In the genomic region with DNA sequence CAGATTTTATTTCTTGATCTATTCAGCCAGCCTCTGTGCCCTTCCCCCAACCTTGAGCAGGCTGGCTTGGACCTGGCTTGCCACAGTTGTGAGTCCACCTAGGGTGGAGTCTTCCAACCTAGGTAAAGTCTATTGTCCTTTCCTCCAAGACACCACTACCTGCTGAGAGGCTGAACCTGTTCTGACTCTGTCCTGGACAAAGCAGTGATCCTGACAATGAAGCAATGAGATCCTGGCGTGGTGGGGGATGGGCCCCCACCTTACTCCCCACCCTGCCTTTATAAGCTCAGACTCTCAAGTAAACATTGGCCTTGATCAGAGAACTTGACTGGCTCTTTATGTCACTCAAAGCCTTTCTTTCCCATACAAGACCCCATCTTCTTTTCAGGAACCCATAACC, we compare ENCODE assay signal across 20 mouse cellular contexts. TPM values are rescaled to one million over a fixed set of nuclear protein-coding genes. Genes with fewer than 3 reads are reported as not detected.
A peak's percentile ranks its signal among the peaks of the same experiment; 100 is the strongest.
DNase-seq lines count a peak whose midpoint lies in the region; TF ChIP-seq lines count a peak whose summit lies in the region.
"Had no signal": no experiment of that assay in that cellular context is flagged by ENCODE, and none has a peak within 500 bp of the region (broad histone marks: within the 10 kb centered on the region; RNA-seq: fewer than 3 reads in every experiment).

No protein-coding gene starts in this region.

- H3K4me1 ChIP-seq in E14TG2a.4 (replicated peaks; ENCODE audit: low read depth, low read length) = peaks cover 82% of the 10 kb centered on the region
- peaks cover 8% of the 10 kb centered on the region for H3K4me1 ChIP-seq in ES-Bruce4 (ENCODE audit: control insufficient read depth, insufficient read depth, low read length)
- peaks cover 3 to 23% of the 10 kb centered on the region in 2 experiments; a peak in 3 of 4 replicates for H3K4me1 ChIP-seq in ES-E14 (ENCODE audit: control insufficient read depth in 2 of 2, insufficient read depth in 2 of 2, low read length in 2 of 2, poor library complexity in 1 of 2)
- no peaks in the 10 kb centered on the region for H3K4me1 ChIP-seq in limb, embryonic 10.5 days
- H3K4me1 ChIP-seq: embryonic facial prominence, embryonic 10.5 days; embryonic facial prominence, embryonic 12.5 days; forebrain, embryonic 13.5 days had no signal

- peak overlapping the region; percentile 86 for H3K27ac ChIP-seq in ES-Bruce4 (ENCODE audit: insufficient read depth, low read length)
- peak overlapping the region; percentile 91; the same call in 1 of the 2 replicates for H3K27ac ChIP-seq in ES-E14 (ENCODE audit: insufficient read depth, low read depth, low read length, poor library complexity, severe bottlenecking)
- no peak overlapping the region for H3K27ac ChIP-seq in limb, embryonic 10.5 days
- H3K27ac ChIP-seq: embryonic facial prominence, embryonic 10.5 days; embryonic facial prominence, embryonic 12.5 days; forebrain, embryonic 13.5 days had no signal

- WGBS in limb, embryonic 10.5 days = 64% methylated on average over 1 of the region's 1 CpGs

- TF ChIP-seq POLR2A in ES-Bruce4 (IDR thresholded peaks at IDR 0.05; ENCODE audit: insufficient read depth, low read length) = no peak

- H3K9ac ChIP-seq in ES-Bruce4 (ENCODE audit: low read depth, poor library complexity, severe bottlenecking) = no peak overlapping the region
- no peak overlapping the region for H3K9ac ChIP-seq in ES-E14 (ENCODE audit: insufficient read depth, low read depth, low read length, poor library complexity, severe bottlenecking)
- H3K9ac ChIP-seq: embryonic facial prominence, embryonic 12.5 days; forebrain, embryonic 13.5 days had no signal

- peaks cover 7% of the 10 kb centered on the region; the same call in 1 of the 2 replicates for H3K9me3 ChIP-seq in E14TG2a.4 (ENCODE audit: low read length)
- H3K9me3 ChIP-seq in ES-Bruce4 (replicated peaks; ENCODE audit: control insufficient read depth, insufficient read depth, low read length, poor library complexity, severe bottlenecking) = no peaks in the 10 kb centered on the region
- no peaks in the 10 kb centered on the region for H3K9me3 ChIP-seq in ES-E14 (ENCODE audit: control insufficient read depth, insufficient read depth, low read depth, low read length)
- H3K9me3 ChIP-seq in limb, embryonic 10.5 days (replicated peaks) = no peaks in the 10 kb centered on the region
- H3K9me3 ChIP-seq: embryonic facial prominence, embryonic 12.5 days; forebrain, embryonic 13.5 days had no signal

- H3K27me3 ChIP-seq in E14TG2a.4 (ENCODE audit: insufficient read depth, low read length) (no peaks in the 10 kb centered on the region), ES-Bruce4 (ENCODE audit: control insufficient read depth, insufficient read depth, low read length, poor library complexity, severe bottlenecking) (no peaks in the 10 kb centered on the region)
- H3K27me3 ChIP-seq in limb, embryonic 10.5 days (ENCODE audit: low read depth, poor library complexity, severe bottlenecking) = no peaks in the 10 kb centered on the region
- H3K27me3 ChIP-seq: embryonic facial prominence, embryonic 12.5 days; forebrain, embryonic 13.5 days had no signal

- H3K4me3 ChIP-seq in E14TG2a.4 (replicated peaks; ENCODE audit: low read length) = peak overlapping the region; percentile 52; the same call in 1 of the 2 replicates
- H3K4me3 ChIP-seq in ES-Bruce4 (ENCODE audit: low read depth, low read length) = no peak overlapping the region
- H3K4me3 ChIP-seq in ES-E14 (ENCODE audit: insufficient read depth in 1 of 2, low read depth in 1 of 2, low read length in 2 of 2, poor library complexity in 1 of 2, severe bottlenecking in 1 of 2) = no peak overlapping the region
- H3K4me3 ChIP-seq in limb, embryonic 10.5 days = no peak overlapping the region
- H3K4me3 ChIP-seq: embryonic facial prominence, embryonic 10.5 days; embryonic facial prominence, embryonic 12.5 days; forebrain, embryonic 13.5 days had no signal

- TF ChIP-seq CTCF in E14TG2a.4 (conservative IDR thresholded peaks at IDR 0.05; ENCODE audit: low read length) (no peak; the same call in 1 of the 2 replicates), ES-Bruce4 (IDR thresholded peaks at IDR 0.05; ENCODE audit: low read depth, low read length) (no peak)

- H3K36me3 ChIP-seq in E14TG2a.4 (ENCODE audit: insufficient read depth, low read length) (no peaks in the 10 kb centered on the region), ES-Bruce4 (ENCODE audit: control insufficient read depth, insufficient read depth, low read length, poor library complexity, severe bottlenecking) (no peaks in the 10 kb centered on the region), ES-E14 (ENCODE audit: control insufficient read depth, insufficient read depth, low read length, poor library complexity, severe bottlenecking) (no peaks in the 10 kb centered on the region)
- H3K36me3 ChIP-seq in limb, embryonic 10.5 days = no peaks in the 10 kb centered on the region
- H3K36me3 ChIP-seq: embryonic facial prominence, embryonic 10.5 days; embryonic facial prominence, embryonic 12.5 days had no signal

- TF ChIP-seq EP300 in ES-Bruce4 (IDR thresholded peaks at IDR 0.05; ENCODE audit: insufficient read depth, low read depth, low read length) = peak; percentile 97

- DNase-seq in ES-E14 (ENCODE audit: low read depth, low spot score) = peak; percentile 63
- DNase-seq in ZHBTc4 (ENCODE audit: low read depth, low spot score) = peak; percentile 92
- DNase-seq in limb, embryonic 10.5 days (ENCODE audit: low spot score) = no peak
- DNase-seq in adrenal gland, postnatal 25 days = no peak
- no peak for DNase-seq in layer of hippocampus, postnatal 10 days (ENCODE audit: low spot score in 2 of 2)
- DNase-seq: adrenal gland, adult 2 months; adrenal gland, postnatal 10 days; adrenal gland, postnatal 36 days; cerebellum, adult 11-12 months; cerebellum, adult 9-10 months had no signal

- in situ Hi-C loops in ES-E14 (cut with MboI; ENCODE audit: low sequenced_read_pairs in 2 of 2, unreplicated experiment in 2 of 2) = no loop called here

TF ChIP-seq in ES-E14, 5 proteins besides CTCF, POLR2A, EP300 and RAD21:
- TF ChIP-seq CHD2 (IDR thresholded peaks at IDR 0.05; ENCODE audit: low read depth, low read length) = peak; percentile 76
- TF ChIP-seq HCFC1 (IDR thresholded peaks at IDR 0.05; ENCODE audit: borderline replicate concordance, insufficient read depth, low read length) = no peak

RNA-seq across cellular contexts. Expression of a gene that starts 28.9 kb away (rescaled TPM):
- polyA plus RNA-seq in ES-Bruce4 (2011; ENCODE audit: insufficient read depth, insufficient read length, low read depth, missing spikeins) = not detected in 2 replicates
- total RNA-seq in ES-E14 (2012; rRNA removed) = 0.71 and 1.1 TPM in 2 replicates
- polyA plus RNA-seq in limb, embryonic 10.5 days (2016; fragmentation: Nextera tagmentation; extraction: Ambion mirVana) = not detected in 2 replicates
- total RNA-seq in adrenal gland, postnatal 25 days (2021) = not detected in 2 replicates
- not detected for total RNA-seq in layer of hippocampus, postnatal 10 days (2021)
- total RNA-seq: MEL had no signal
- polyA plus RNA-seq: C2C12; embryonic facial prominence, embryonic 10.5 days; embryonic facial prominence, embryonic 12.5 days; embryonic facial prominence, embryonic 14.5 days; forebrain, embryonic 11.5 days; forebrain, embryonic 13.5 days; forebrain, embryonic 16.5 days had no signal

RNA-seq across cellular contexts. Expression of a gene that starts 33.4 kb away (rescaled TPM):
- polyA plus RNA-seq in ES-Bruce4 (2011; ENCODE audit: insufficient read depth, insufficient read length, low read depth, missing spikeins) = 130 and 147 TPM in 2 replicates
- 81.8 and 85.9 TPM in 2 replicates for total RNA-seq in ES-E14 (2012; rRNA removed)
- 141 and 146 TPM in 2 replicates for polyA plus RNA-seq in limb, embryonic 10.5 days (2016; fragmentation: Nextera tagmentation; extraction: Ambion mirVana)
- total RNA-seq in adrenal gland, postnatal 25 days (2021) = 35.2 and 35.8 TPM in 2 replicates
- total RNA-seq in layer of hippocampus, postnatal 10 days (2021) = 10 to 100 TPM; 55.7 to 57.8 TPM

Comparison
In these comparisons a context has a peak if more than half of its experiments do, and no peak if none do; other contexts are left out.
1. DNase-seq: peak in ES-E14 (single experiment) and ZHBTc4 (single experiment); none in limb, embryonic 10.5 days (single experiment), adrenal gland, postnatal 25 days (single experiment) and layer of hippocampus, postnatal 10 days (0 of 2).